37 mouse cellular contexts compared by ENCODE assay signal in the genomic region with DNA sequence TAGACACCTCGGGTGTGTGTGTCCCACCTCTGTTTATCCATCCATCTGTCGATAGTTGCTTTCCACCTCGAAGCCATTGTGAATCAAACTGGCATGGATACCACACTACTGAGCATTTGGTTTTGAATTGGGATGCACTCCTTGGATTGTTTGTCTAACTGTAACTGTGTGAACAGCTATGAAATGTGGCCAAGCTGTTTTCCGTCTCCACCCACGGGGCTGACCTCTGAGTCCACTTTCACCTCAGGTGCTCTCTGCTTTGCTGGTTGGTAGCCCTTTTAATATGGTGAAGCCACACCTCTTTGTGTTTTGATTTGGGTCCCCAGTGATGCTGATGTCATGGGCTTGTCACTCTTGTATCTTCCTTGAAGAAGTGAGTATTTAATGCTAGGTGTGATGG. TPM values are rescaled to one million over a fixed set of nuclear protein-coding genes. Genes with fewer than 3 reads are reported as not detected.
A peak's percentile ranks its signal among the peaks of the same experiment; 100 is the strongest.
DNase-seq lines count a peak whose midpoint lies in the region; ATAC-seq and TF ChIP-seq lines count a peak whose summit lies in the region.
"Had no signal": no experiment of that assay in that cellular context is flagged by ENCODE, and none has a peak within 500 bp of the region (broad histone marks: within the 10 kb centered on the region; RNA-seq: fewer than 3 reads in every experiment).

No protein-coding gene starts in this region.

- 0 out of 2 replicates have a peak, but pooled peaks cover 3% of the 10 kb centered on the region for H3K9me3 ChIP-seq in liver, embryonic 11.5 days (ENCODE audit: control insufficient read depth, low read length)
- no peaks in the 10 kb centered on the region for H3K9me3 ChIP-seq in intestine, embryonic 16.5 days (ENCODE audit: control insufficient read depth, low read length)
- H3K9me3 ChIP-seq in stomach, embryonic 16.5 days (replicated peaks; ENCODE audit: control insufficient read depth, low read length) = no peaks in the 10 kb centered on the region
- H3K9me3 ChIP-seq: embryonic facial prominence, embryonic 10.5 days; forebrain, embryonic 13.5 days; G1E; heart, embryonic 10.5 days; heart, embryonic 13.5 days had no signal

- no peaks in the 10 kb centered on the region for H3K27me3 ChIP-seq in liver, adult 2 months (ENCODE audit: control insufficient read depth, insufficient read depth, low read length)
- H3K27me3 ChIP-seq in liver, embryonic 11.5 days (replicated peaks; ENCODE audit: control insufficient read depth, insufficient read depth, low read length) = no peaks in the 10 kb centered on the region
- H3K27me3 ChIP-seq in intestine, embryonic 16.5 days (replicated peaks; ENCODE audit: control insufficient read depth, insufficient read depth, low read length) = no peaks in the 10 kb centered on the region
- no peaks in the 10 kb centered on the region for H3K27me3 ChIP-seq in stomach, embryonic 16.5 days (ENCODE audit: control insufficient read depth, insufficient read depth, low read length)
- H3K27me3 ChIP-seq: CH12.LX; embryonic facial prominence, embryonic 13.5 days; forebrain, embryonic 13.5 days; heart, embryonic 13.5 days; Patski had no signal

- H3K4me1 ChIP-seq in liver, adult 2 months (ENCODE audit: control insufficient read depth, insufficient read depth, low read length) = peaks cover 19% of the 10 kb centered on the region
- no peaks in the 10 kb centered on the region for H3K4me1 ChIP-seq in liver, embryonic 11.5 days (replicated peaks; ENCODE audit: control insufficient read depth, insufficient read depth, low read length)
- peaks cover 5% of the 10 kb centered on the region; the same call in 1 of the 2 replicates for H3K4me1 ChIP-seq in intestine, embryonic 16.5 days (ENCODE audit: control insufficient read depth, insufficient read depth, low read length)
- peaks cover 7% of the 10 kb centered on the region for H3K4me1 ChIP-seq in stomach, embryonic 16.5 days (ENCODE audit: control insufficient read depth, insufficient read depth, low read length)
- H3K4me1 ChIP-seq: embryonic facial prominence, embryonic 13.5 days; forebrain, embryonic 10.5 days; forebrain, embryonic 13.5 days had no signal

- H3K4me3 ChIP-seq in liver, adult 2 months (ENCODE audit: insufficient read depth, low read depth, low read length) = no peak overlapping the region
- H3K4me3 ChIP-seq in liver, embryonic 11.5 days (ENCODE audit: low read depth, low read length) = no peak overlapping the region
- H3K4me3 ChIP-seq in intestine, embryonic 16.5 days (ENCODE audit: low read length) = no peak overlapping the region
- H3K4me3 ChIP-seq in stomach, embryonic 16.5 days (replicated peaks; ENCODE audit: low read length) = no peak overlapping the region
- H3K4me3 ChIP-seq: embryonic facial prominence, embryonic 10.5 days; embryonic facial prominence, embryonic 13.5 days; erythroblast, embryonic 14.5 days; forebrain, embryonic 10.5 days; forebrain, embryonic 13.5 days; heart, adult 2 months; heart, embryonic 10.5 days; heart, embryonic 13.5 days had no signal

- H3K27ac ChIP-seq in liver, adult 2 months (replicated peaks; ENCODE audit: insufficient read depth, low read depth, low read length) = peak overlapping the region; percentile 74
- H3K27ac ChIP-seq in liver, embryonic 11.5 days (ENCODE audit: low read depth, low read length) = no peak overlapping the region
- H3K27ac ChIP-seq in intestine, embryonic 16.5 days (ENCODE audit: low read length) = peak overlapping the region; percentile 23; the same call in 1 of the 2 replicates
- H3K27ac ChIP-seq in stomach, embryonic 16.5 days (ENCODE audit: low read length) = peak overlapping the region; percentile 75; the same call in 1 of the 2 replicates
- H3K27ac ChIP-seq: embryonic facial prominence, embryonic 10.5 days; embryonic facial prominence, embryonic 13.5 days; forebrain, embryonic 10.5 days; forebrain, embryonic 13.5 days; heart, adult 2 months; heart, embryonic 10.5 days; heart, embryonic 13.5 days; hindbrain, embryonic 14.5 days had no signal

- TF ChIP-seq CTCF in liver, adult 2 months (IDR thresholded peaks at IDR 0.05; ENCODE audit: low read depth, low read length) = no peak

- no peak overlapping the region for H3K4me2 ChIP-seq in liver, embryonic 11.5 days
- no peak overlapping the region for H3K4me2 ChIP-seq in intestine, embryonic 16.5 days (ENCODE audit: low read depth, low read length)
- H3K4me2 ChIP-seq in stomach, embryonic 16.5 days (ENCODE audit: low read depth, low read length) = peak overlapping the region; percentile 27; the same call in 1 of the 2 replicates
- H3K4me2 ChIP-seq: embryonic facial prominence, embryonic 13.5 days; forebrain, embryonic 13.5 days; heart, embryonic 13.5 days; hindbrain, embryonic 14.5 days had no signal

- H3K79me2 ChIP-seq in liver, adult 2 months (ENCODE audit: control insufficient read depth, insufficient read depth, low read length) = peaks cover 24% of the 10 kb centered on the region; the same call in 1 of the 2 replicates

- H3K36me3 ChIP-seq in liver, adult 2 months (ENCODE audit: control insufficient read depth, insufficient read depth, low read length) = no peaks in the 10 kb centered on the region
- no peaks in the 10 kb centered on the region for H3K36me3 ChIP-seq in liver, embryonic 11.5 days (ENCODE audit: control insufficient read depth, insufficient read depth, low read length)
- H3K36me3 ChIP-seq in intestine, embryonic 16.5 days (ENCODE audit: control insufficient read depth, insufficient read depth, low read length) = no peaks in the 10 kb centered on the region
- H3K36me3 ChIP-seq in stomach, embryonic 16.5 days (ENCODE audit: control insufficient read depth, insufficient read depth, low read length) = no peaks in the 10 kb centered on the region
- H3K36me3 ChIP-seq: embryonic facial prominence, embryonic 10.5 days; embryonic facial prominence, embryonic 13.5 days; forebrain, embryonic 10.5 days; G1E; heart, embryonic 10.5 days; heart, embryonic 13.5 days had no signal

- no peak for TF ChIP-seq POLR2A in liver, adult 2 months (IDR thresholded peaks at IDR 0.05; ENCODE audit: extremely low read depth, insufficient read depth, low read length)

- no peak for ATAC-seq in liver, embryonic 11.5 days (replicated peaks; ENCODE audit: low FRiP score)
- ATAC-seq in intestine, embryonic 16.5 days = no peak
- ATAC-seq in stomach, embryonic 16.5 days (ENCODE audit: insufficient read depth, low FRiP score) = no peak
- ATAC-seq: forebrain, embryonic 13.5 days; forebrain, embryonic 16.5 days; Patski had no signal

- peak; percentile 91 for DNase-seq in liver, adult 2 months (ENCODE audit: extremely low read depth, low read depth, low spot score)
- no peak for DNase-seq in liver, embryonic 11.5 days (ENCODE audit: low spot score)
- DNase-seq in adrenal gland, adult 8-10 months = no peak
- DNase-seq in adrenal gland, postnatal 36 days = no peak
- DNase-seq: adrenal gland, postnatal 14 days; B cell, adult 2 months; cerebellum, adult 11-12 months; cerebellum, adult 8-10 months; cerebellum, postnatal 10 days; cerebellum, postnatal 36 days; embryo, embryonic 11 days; gastrocnemius, postnatal 10 days; gastrocnemius, postnatal 36 days; heart, adult 2 months; heart, postnatal 14 days; heart, postnatal 4 days had no signal

- WGBS in liver, adult 2 months = 28% methylated on average over 5 of the region's 5 CpGs
- 76% methylated on average over 5 of the region's 5 CpGs for WGBS in liver, embryonic 11.5 days
- 69% methylated on average over 5 of the region's 5 CpGs for WGBS in intestine, embryonic 16.5 days
- 63% methylated on average over 5 of the region's 5 CpGs for WGBS in stomach, embryonic 16.5 days

- 0 out of 2 replicates have a peak overlapping the region, but pooled peaks have one; percentile 20 for H3K9ac ChIP-seq in liver, adult 2 months (ENCODE audit: low read depth, low read length)
- no peak overlapping the region for H3K9ac ChIP-seq in liver, embryonic 11.5 days (ENCODE audit: low read depth, low read length)
- H3K9ac ChIP-seq in intestine, embryonic 16.5 days (ENCODE audit: low read depth, low read length) = no peak overlapping the region
- no peak overlapping the region for H3K9ac ChIP-seq in stomach, embryonic 16.5 days (ENCODE audit: low read length)
- H3K9ac ChIP-seq: embryonic facial prominence, embryonic 13.5 days; forebrain, embryonic 13.5 days; heart, embryonic 13.5 days; hindbrain, embryonic 14.5 days had no signal

RNA-seq across cellular contexts. Expression of a gene that starts 11.4 kb away (rescaled TPM):
- 3.8 and 7.2 TPM in 2 replicates for total RNA-seq in liver, adult 2 months (2014; rRNA removed)
- 2.1 and 4.6 TPM in 2 replicates for polyA plus RNA-seq in liver, adult 2 months (2012; rRNA removed)
- 0.51 and 0.66 TPM in 2 replicates for polyA plus RNA-seq in liver, embryonic 11.5 days (2014; fragmentation: Nextera tagmentation; extraction: Ambion mirVana)
- 1.0 and 1.4 TPM in 2 replicates for polyA plus RNA-seq in intestine, embryonic 16.5 days (2015; fragmentation: Nextera tagmentation; extraction: Ambion mirVana)
- 1.1 and 1.3 TPM in 2 replicates for polyA plus RNA-seq in stomach, embryonic 16.5 days (2015; fragmentation: Nextera tagmentation; extraction: Ambion mirVana)
- 10 to 100 TPM; 26.9 to 55.8 (median 28.7) TPM for total RNA-seq in adrenal gland, adult 8-10 months (2022)
- total RNA-seq in adrenal gland, postnatal 36 days (2021) = 10 to 100 TPM; 21.8 to 36.3 TPM
- total RNA-seq: granulocyte monocyte progenitor cell, adult 5-6 weeks had no signal
- polyA plus RNA-seq: erythroblast, embryonic 14.5 days; G1E had no signal

RNA-seq across cellular contexts. Expression of a gene that starts 31.5 kb away (rescaled TPM):
- 28.3 and 33.4 TPM in 2 replicates for total RNA-seq in liver, adult 2 months (2014; rRNA removed)
- polyA plus RNA-seq in liver, adult 2 months (2012; rRNA removed) = 14.8 and 17.5 TPM in 2 replicates
- polyA plus RNA-seq in liver, embryonic 11.5 days (2014; fragmentation: Nextera tagmentation; extraction: Ambion mirVana) = 48.9 and 49.3 TPM in 2 replicates
- polyA plus RNA-seq in intestine, embryonic 16.5 days (2015; fragmentation: Nextera tagmentation; extraction: Ambion mirVana) = 64.3 and 66.2 TPM in 2 replicates
- 63.6 and 64.9 TPM in 2 replicates for polyA plus RNA-seq in stomach, embryonic 16.5 days (2015; fragmentation: Nextera tagmentation; extraction: Ambion mirVana)
- 10 to 100 TPM; 40.0 to 49.7 (median 41.0) TPM for total RNA-seq in adrenal gland, adult 8-10 months (2022)
- total RNA-seq in adrenal gland, postnatal 36 days (2021) = 10 to 100 TPM; 41.1 to 50.1 TPM
- polyA plus RNA-seq: erythroblast, embryonic 14.5 days had no signal

RNA-seq across cellular contexts. Expression of a gene that starts 31.6 kb away (rescaled TPM):
- 17.4 and 22.1 TPM in 2 replicates for total RNA-seq in liver, adult 2 months (2014; rRNA removed)
- polyA plus RNA-seq in liver, adult 2 months (2012; rRNA removed) = 8.0 and 10.1 TPM in 2 replicates
- 185 and 203 TPM in 2 replicates for polyA plus RNA-seq in liver, embryonic 11.5 days (2014; fragmentation: Nextera tagmentation; extraction: Ambion mirVana)
- polyA plus RNA-seq in intestine, embryonic 16.5 days (2015; fragmentation: Nextera tagmentation; extraction: Ambion mirVana) = 84.2 and 91.4 TPM in 2 replicates
- polyA plus RNA-seq in stomach, embryonic 16.5 days (2015; fragmentation: Nextera tagmentation; extraction: Ambion mirVana) = 87.3 and 90.3 TPM in 2 replicates
- 10 to 100 TPM; 28.5 to 47.2 (median 40.2) TPM for total RNA-seq in adrenal gland, adult 8-10 months (2022)
- total RNA-seq in adrenal gland, postnatal 36 days (2021) = 10 to 100 TPM; 29.5 to 41.6 TPM

RNA-seq across cellular contexts. Expression of a gene that starts 40.8 kb away (rescaled TPM):
- total RNA-seq in liver, adult 2 months (2014; rRNA removed) = 10.6 and 11.4 TPM in 2 replicates
- polyA plus RNA-seq in liver, adult 2 months (2012; rRNA removed) = 10.8 and 13.1 TPM in 2 replicates
- polyA plus RNA-seq in liver, embryonic 11.5 days (2014; fragmentation: Nextera tagmentation; extraction: Ambion mirVana) = 38.1 and 38.7 TPM in 2 replicates
- polyA plus RNA-seq in intestine, embryonic 16.5 days (2015; fragmentation: Nextera tagmentation; extraction: Ambion mirVana) = 22.8 and 24.4 TPM in 2 replicates
- polyA plus RNA-seq in stomach, embryonic 16.5 days (2015; fragmentation: Nextera tagmentation; extraction: Ambion mirVana) = 19.0 and 19.4 TPM in 2 replicates
- 10 to 100 TPM; 25.4 to 38.6 (median 31.6) TPM for total RNA-seq in adrenal gland, adult 8-10 months (2022)
- total RNA-seq in adrenal gland, postnatal 36 days (2021) = 10 to 100 TPM; 27.9 to 44.1 TPM

RNA-seq across cellular contexts. Expression of a gene that starts 52.7 kb away (rescaled TPM):
- total RNA-seq in liver, adult 2 months (2014; rRNA removed) = not detected in 2 replicates
- not detected in 2 replicates for polyA plus RNA-seq in liver, adult 2 months (2012; rRNA removed)
- 0.91 TPM in 1 of 2 replicates, not detected in the other for polyA plus RNA-seq in liver, embryonic 11.5 days (2014; fragmentation: Nextera tagmentation; extraction: Ambion mirVana)
- polyA plus RNA-seq in intestine, embryonic 16.5 days (2015; fragmentation: Nextera tagmentation; extraction: Ambion mirVana) = 0.53 TPM in 1 of 2 replicates, not detected in the other
- 0.51 and 0.88 TPM in 2 replicates for polyA plus RNA-seq in stomach, embryonic 16.5 days (2015; fragmentation: Nextera tagmentation; extraction: Ambion mirVana)
- total RNA-seq in adrenal gland, adult 8-10 months (2022) = not detected
- total RNA-seq in adrenal gland, postnatal 36 days (2021) = not detected
- total RNA-seq: adrenal gland, adult 18-20 months; adrenal gland, postnatal 14 days; CH12.LX; G1E; gastrocnemius, adult 18-20 months; gastrocnemius, postnatal 10 days; gastrocnemius, postnatal 36 days; granulocyte monocyte progenitor cell, adult 5-6 weeks; heart, adult 2 months; heart, postnatal 14 days; heart, postnatal 4 days had no signal
- polyA plus RNA-seq: brain, embryonic 14.5 days; cortical plate, adult 2 months; embryonic facial prominence, embryonic 10.5 days; embryonic facial prominence, embryonic 13.5 days; erythroblast, embryonic 14.5 days; forebrain, embryonic 13.5 days; forebrain, embryonic 16.5 days; G1E; heart, adult 2 months; heart, embryonic 10.5 days; heart, embryonic 16.5 days; hindbrain, embryonic 11.5 days; hindbrain, embryonic 14.5 days had no signal
